Mouse (Mus musculus): ENCODE measurements around the gene Fyb2. TPM values are rescaled to one million over a fixed set of nuclear protein-coding genes. Genes with fewer than 3 reads are reported as not detected.

Gene Fyb2
- polyA plus RNA-seq (2014; fragmentation: Nextera tagmentation; extraction: Ambion mirVana), result 0.04 and 0.20 TPM in 2 replicates

GRCm38 (mm10) chr4:104913291-104914129, at the start of gene Fyb2:
Gene Fyb2 (plus strand): TSS chr4:104913456.
- ATAC-seq (ENCODE audit: low FRiP score) (no peak), DNase-seq (ENCODE audit: low spot score) (no peak)
- H3K27ac ChIP-seq (ENCODE audit: low read depth, low read length), result no peak within 1 kb of the TSS

GRCm38 (mm10) chr4:104864397-104864796, 48.9 kb upstream of the Fyb2 start:
- no peak for ATAC-seq (ENCODE audit: low FRiP score)

More at GRCm38 (mm10) chr4:104913291-104914129, at the start of gene Fyb2:
- Histone ChIP-seq H3K27me3 (ENCODE audit: control insufficient read depth, insufficient read depth, low read length) (no peaks in the 10 kb centered on the region), H3K36me3 (ENCODE audit: control insufficient read depth, insufficient read depth, low read length) (no peaks in the 10 kb centered on the region), H3K4me2 (replicated peaks; ENCODE audit: low read depth, low read length) (peak within 1 kb of the TSS; percentile 19; the same call in 1 of the 2 replicates), H3K9me3 (ENCODE audit: control insufficient read depth, low read length) (no peaks in the 10 kb centered on the region), H3K9ac (ENCODE audit: low read depth, low read length) (no peak within 1 kb of the TSS), H3K4me3 (ENCODE audit: low read depth, low read length) (no peak within 1 kb of the TSS), H3K4me1 (replicated peaks; ENCODE audit: control insufficient read depth, insufficient read depth, low read length) (no peaks in the 10 kb centered on the region)
- WGBS, result 23% methylated on average over 23 of the region's 23 CpGs

GRCm38 (mm10) chr4:104869581-104869980, 43.7 kb upstream of the Fyb2 start:
- Histone ChIP-seq H3K9ac (ENCODE audit: low read depth, low read length) (no peak overlapping the region), H3K36me3 (ENCODE audit: control insufficient read depth, insufficient read depth, low read length) (no peaks in the 10 kb centered on the region), H3K4me3 (ENCODE audit: low read depth, low read length) (no peak overlapping the region), H3K4me2 (replicated peaks; ENCODE audit: low read depth, low read length) (no peak overlapping the region), H3K27ac (ENCODE audit: low read depth, low read length) (no peak overlapping the region), H3K27me3 (ENCODE audit: control insufficient read depth, insufficient read depth, low read length) (no peaks in the 10 kb centered on the region), H3K9me3 (ENCODE audit: control insufficient read depth, low read length) (no peaks in the 10 kb centered on the region), H3K4me1 (replicated peaks; ENCODE audit: control insufficient read depth, insufficient read depth, low read length) (no peaks in the 10 kb centered on the region)
- DNase-seq (ENCODE audit: low spot score), result no peak
- ATAC-seq (ENCODE audit: low FRiP score), result no peak

More at GRCm38 (mm10) chr4:104864397-104864796, 48.9 kb upstream of the Fyb2 start:
- no peaks in the 10 kb centered on the region for H3K9me3 ChIP-seq (ENCODE audit: control insufficient read depth, low read length)
- H3K9ac ChIP-seq (ENCODE audit: low read depth, low read length), result no peak overlapping the region
- no peak overlapping the region for H3K4me3 ChIP-seq (ENCODE audit: low read depth, low read length)
- no peaks in the 10 kb centered on the region for H3K27me3 ChIP-seq (ENCODE audit: control insufficient read depth, insufficient read depth, low read length)
- no peak overlapping the region for H3K4me2 ChIP-seq (replicated peaks; ENCODE audit: low read depth, low read length)
- H3K27ac ChIP-seq (ENCODE audit: low read depth, low read length), result no peak overlapping the region
- H3K4me1 ChIP-seq (replicated peaks; ENCODE audit: control insufficient read depth, insufficient read depth, low read length), result no peaks in the 10 kb centered on the region
- no peaks in the 10 kb centered on the region for H3K36me3 ChIP-seq (ENCODE audit: control insufficient read depth, insufficient read depth, low read length)
- DNase-seq (ENCODE audit: low spot score), result no peak
- 93% methylated on average over 1 of the region's 1 CpGs for WGBS

GRCm38 (mm10) chr4:104870196-104870595, 43.1 kb upstream of the Fyb2 start:
- WGBS, result 88% methylated on average over 5 of the region's 5 CpGs
- H3K9ac ChIP-seq (ENCODE audit: low read depth, low read length), result no peak overlapping the region
- ATAC-seq (ENCODE audit: low FRiP score), result no peak
- H3K4me2 ChIP-seq (replicated peaks; ENCODE audit: low read depth, low read length), result no peak overlapping the region
- no peaks in the 10 kb centered on the region for H3K27me3 ChIP-seq (ENCODE audit: control insufficient read depth, insufficient read depth, low read length)
- no peak overlapping the region for H3K27ac ChIP-seq (ENCODE audit: low read depth, low read length)
- H3K9me3 ChIP-seq (ENCODE audit: control insufficient read depth, low read length), result no peaks in the 10 kb centered on the region
- H3K4me3 ChIP-seq (ENCODE audit: low read depth, low read length), result no peak overlapping the region
- no peaks in the 10 kb centered on the region for H3K36me3 ChIP-seq (ENCODE audit: control insufficient read depth, insufficient read depth, low read length)
- no peak for DNase-seq (ENCODE audit: low spot score)
- no peaks in the 10 kb centered on the region for H3K4me1 ChIP-seq (replicated peaks; ENCODE audit: control insufficient read depth, insufficient read depth, low read length)

- 80% methylated on average over 4 of the region's 4 CpGs for WGBS
- ATAC-seq (ENCODE audit: low FRiP score) (no peak), DNase-seq (ENCODE audit: low spot score) (no peak)
- no peak overlapping the region for H3K4me3 ChIP-seq (ENCODE audit: low read depth, low read length)
- no peaks in the 10 kb centered on the region for H3K4me1 ChIP-seq (replicated peaks; ENCODE audit: control insufficient read depth, insufficient read depth, low read length)
- no peaks in the 10 kb centered on the region for H3K36me3 ChIP-seq (ENCODE audit: control insufficient read depth, insufficient read depth, low read length)
- no peak overlapping the region for H3K27ac ChIP-seq (ENCODE audit: low read depth, low read length)
- no peak overlapping the region for H3K4me2 ChIP-seq (replicated peaks; ENCODE audit: low read depth, low read length)
- no peaks in the 10 kb centered on the region for H3K9me3 ChIP-seq (ENCODE audit: control insufficient read depth, low read length)
- H3K9ac ChIP-seq (ENCODE audit: low read depth, low read length), result no peak overlapping the region
- H3K27me3 ChIP-seq (ENCODE audit: control insufficient read depth, insufficient read depth, low read length), result no peaks in the 10 kb centered on the region
These were observed 37.4 kb upstream of the Fyb2 start for GRCm38 (mm10) chr4:104875832-104876231.

GRCm38 (mm10) chr4:104876323-104876722, 36.9 kb upstream of the Fyb2 start, which contains the start of gene C8a:
Gene C8a (minus strand): TSS chr4:104876398.
- ATAC-seq (ENCODE audit: low FRiP score), result no peak
- Histone ChIP-seq H3K9me3 (ENCODE audit: control insufficient read depth, low read length) (no peaks in the 10 kb centered on the region), H3K27ac (ENCODE audit: low read depth, low read length) (no peak within 1 kb of the TSS), H3K4me1 (replicated peaks; ENCODE audit: control insufficient read depth, insufficient read depth, low read length) (no peaks in the 10 kb centered on the region), H3K4me3 (ENCODE audit: low read depth, low read length) (no peak within 1 kb of the TSS), H3K27me3 (ENCODE audit: control insufficient read depth, insufficient read depth, low read length) (no peaks in the 10 kb centered on the region), H3K4me2 (replicated peaks; ENCODE audit: low read depth, low read length) (no peak within 1 kb of the TSS), H3K36me3 (ENCODE audit: control insufficient read depth, insufficient read depth, low read length) (no peaks in the 10 kb centered on the region), H3K9ac (ENCODE audit: low read depth, low read length) (no peak within 1 kb of the TSS)
- no peak for DNase-seq (ENCODE audit: low spot score)
- WGBS, result 70% methylated on average over 3 of the region's 3 CpGs

- H3K27ac ChIP-seq (ENCODE audit: low read depth, low read length), result no peak overlapping the region
- H3K4me1 ChIP-seq (replicated peaks; ENCODE audit: control insufficient read depth, insufficient read depth, low read length), result peaks cover 2% of the 10 kb centered on the region; the same call in 1 of the 2 replicates
- no peak overlapping the region for H3K4me3 ChIP-seq (ENCODE audit: low read depth, low read length)
- H3K9ac ChIP-seq (ENCODE audit: low read depth, low read length), result no peak overlapping the region
- H3K36me3 ChIP-seq (ENCODE audit: control insufficient read depth, insufficient read depth, low read length), result no peaks in the 10 kb centered on the region
- WGBS, result 42% methylated on average over 9 of the region's 9 CpGs
- peak; percentile 37 for DNase-seq (ENCODE audit: low spot score)
- no peaks in the 10 kb centered on the region for H3K27me3 ChIP-seq (ENCODE audit: control insufficient read depth, insufficient read depth, low read length)
- no peak; the same call in 1 of the 2 replicates for ATAC-seq (ENCODE audit: low FRiP score)
- H3K4me2 ChIP-seq (replicated peaks; ENCODE audit: low read depth, low read length), result no peak overlapping the region
- no peaks in the 10 kb centered on the region for H3K9me3 ChIP-seq (ENCODE audit: control insufficient read depth, low read length)
These were observed 25.8 kb upstream of the Fyb2 start for GRCm38 (mm10) chr4:104887486-104887885.

- DNase-seq (ENCODE audit: low spot score) (no peak), ATAC-seq (ENCODE audit: low FRiP score) (no peak)
- Histone ChIP-seq H3K27me3 (ENCODE audit: control insufficient read depth, insufficient read depth, low read length) (no peaks in the 10 kb centered on the region), H3K9me3 (ENCODE audit: control insufficient read depth, low read length) (no peaks in the 10 kb centered on the region), H3K4me1 (replicated peaks; ENCODE audit: control insufficient read depth, insufficient read depth, low read length) (peaks cover 2% of the 10 kb centered on the region; the same call in 1 of the 2 replicates), H3K36me3 (ENCODE audit: control insufficient read depth, insufficient read depth, low read length) (no peaks in the 10 kb centered on the region), H3K4me2 (replicated peaks; ENCODE audit: low read depth, low read length) (no peak overlapping the region), H3K9ac (ENCODE audit: low read depth, low read length) (no peak overlapping the region), H3K4me3 (ENCODE audit: low read depth, low read length) (no peak overlapping the region), H3K27ac (ENCODE audit: low read depth, low read length) (0 out of 2 replicates have a peak overlapping the region, but pooled peaks have one; percentile 5)
- WGBS, result 82% methylated on average over 9 of the region's 9 CpGs
These were observed 24.6 kb upstream of the Fyb2 start for GRCm38 (mm10) chr4:104888499-104889262.

All from hindbrain, embryonic 11.5 days (tissue).